Mouse (Mus musculus) heart, adult 18-20 months (tissue): Measurements from ENCODE around the gene Rspry1. TPM values are rescaled to one million over a fixed set of nuclear protein-coding genes. Genes with fewer than 3 reads are reported as not detected.

Experiments used
- DNase-seq, 2 experiments: peaks; one replicate each; pipeline ENCODE4 v3.0.0; 2021 to 2022; ENCODE audit warnings: mixed read lengths in 1 of 2
- total RNA-seq, 2 experiments: library from RNA; stranded (reverse); gene quantifications; 2 replicates each; pipeline ENCODE4 v1.2.3; 2021

The Rspry1 gene
- total RNA-seq, 2 experiments from 2014 or later: 10.9 to 11.7 TPM

DNA sequence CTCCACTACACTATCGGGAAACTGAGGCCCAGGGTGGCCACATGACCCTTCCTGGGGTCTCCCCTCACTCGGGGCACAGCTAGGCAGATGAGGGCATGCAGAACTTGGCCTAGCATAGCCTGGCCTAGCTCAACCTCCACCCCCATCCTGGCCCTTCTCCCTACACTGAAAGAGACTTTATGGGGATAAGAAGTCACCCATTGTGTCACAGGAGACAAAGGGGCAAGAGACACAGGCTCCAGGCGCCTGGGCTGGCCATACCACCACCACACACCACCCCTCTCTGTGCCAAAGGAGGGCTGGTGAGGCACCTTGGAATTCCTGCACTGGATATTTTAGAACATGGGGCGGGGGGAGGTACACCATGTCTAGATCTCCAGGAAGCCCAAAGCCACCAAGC lies 82.5 kb downstream of the Rspry1 start:
- DNase-seq: no peak

DNA sequence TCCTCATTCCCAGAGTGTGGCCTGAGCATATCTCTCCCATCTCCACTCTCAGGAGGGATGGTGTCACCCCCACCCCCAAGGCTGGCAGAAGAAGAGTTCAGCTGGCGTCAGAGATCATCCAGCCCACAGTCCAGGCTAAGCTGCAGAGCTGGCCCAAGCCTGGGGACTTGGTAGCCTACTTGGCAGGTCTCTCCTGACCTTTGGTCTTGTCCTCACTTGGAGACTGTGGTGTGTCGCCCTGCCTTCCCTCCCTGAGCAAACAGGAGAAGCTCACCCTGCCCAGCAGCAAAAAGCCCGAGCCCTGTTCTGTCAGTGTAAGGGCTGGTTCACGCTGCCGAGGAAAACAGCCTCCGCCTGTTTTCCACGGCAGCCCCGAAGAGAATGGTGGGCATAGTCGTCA lies 84.2 kb downstream of the Rspry1 start:
- peak in 1 of 2 experiments; percentile 38 for DNase-seq

DNA sequence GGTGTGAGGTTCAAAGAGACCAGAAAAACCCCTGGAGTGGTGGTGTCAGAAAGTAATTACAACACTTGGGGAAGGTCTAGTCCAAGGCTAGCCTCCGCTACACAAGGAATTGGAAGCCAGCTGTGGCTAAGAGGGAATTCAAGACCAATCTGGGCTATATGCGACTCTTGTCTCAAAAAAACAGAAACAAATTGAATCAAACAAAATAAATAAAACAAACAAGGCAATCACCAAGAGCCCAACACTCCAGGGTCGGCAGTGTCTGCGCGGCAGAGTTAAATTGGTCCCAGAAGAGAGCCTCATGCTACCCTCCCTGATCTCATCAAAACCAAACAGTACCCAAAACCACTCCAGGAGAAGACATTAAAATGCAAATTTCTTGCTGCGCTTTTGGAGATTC lies 93.0 kb downstream of the Rspry1 start:
- no peak for DNase-seq

DNA sequence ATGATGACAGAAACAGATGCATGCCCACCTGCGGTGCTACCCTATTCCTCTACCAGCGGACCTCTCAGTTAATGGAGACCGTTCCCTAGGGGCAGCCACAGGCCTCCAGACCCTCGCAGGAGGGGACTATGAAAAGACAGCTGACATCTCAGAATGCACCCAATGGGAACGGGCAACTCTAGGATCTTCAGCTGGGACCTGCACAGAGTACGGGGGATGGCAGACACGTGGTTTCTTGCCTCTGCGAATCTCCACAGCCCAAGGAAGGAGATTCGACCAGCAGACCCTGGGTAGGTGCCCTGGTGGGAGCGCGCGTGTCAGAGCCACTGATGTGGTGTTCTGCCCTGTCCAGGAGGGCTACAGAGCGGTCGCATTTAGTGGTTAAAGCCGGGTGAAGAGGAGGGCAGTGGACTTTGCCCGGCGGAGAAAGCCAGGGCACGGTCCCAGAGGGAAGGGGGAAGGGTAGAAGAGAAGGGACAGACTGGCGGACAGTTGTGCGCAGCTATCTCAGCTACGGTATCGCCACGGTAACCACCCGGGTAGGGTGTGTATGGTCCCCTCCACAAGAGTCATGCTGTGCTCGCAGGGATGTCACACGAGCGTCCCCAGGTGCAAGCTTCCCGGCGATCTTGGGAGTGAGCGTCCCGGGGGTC lies 93.7 kb downstream of the Rspry1 start:
- no peak for DNase-seq

- no peak for DNase-seq
Observed at GRCm38 (mm10) chr8:94695994-94696384, 94.3 kb downstream of the Rspry1 start, which contains the start of gene Pllp. Gene Pllp (minus strand): TSS chr8:94696278.

DNA sequence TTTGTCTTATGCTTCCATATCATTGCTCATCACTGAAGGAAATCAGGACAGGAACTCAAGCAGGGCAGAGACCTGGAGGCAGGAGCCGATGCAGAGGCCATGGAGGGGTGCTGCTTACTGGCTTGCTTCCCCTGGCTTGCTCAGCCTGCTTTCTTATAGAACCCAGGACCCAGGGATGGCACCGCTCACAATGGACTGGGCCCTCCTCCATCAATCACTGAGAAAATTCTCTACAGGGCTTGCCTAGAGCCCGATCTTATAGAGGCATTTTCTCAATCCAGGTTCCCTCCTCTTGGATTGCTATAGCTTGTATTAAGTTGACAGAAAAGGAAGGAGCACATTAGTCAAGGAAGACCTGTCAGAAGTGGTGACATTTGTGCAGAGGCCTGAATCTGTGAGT lies 94.8 kb downstream of the Rspry1 start:
- no peak for DNase-seq

- DNase-seq: no peak
Observed at GRCm38 (mm10) chr8:94697956-94698355, 96.2 kb downstream of the Rspry1 start.

- DNase-seq: no peak
Observed at GRCm38 (mm10) chr8:94699366-94699765, 97.6 kb downstream of the Rspry1 start.

- DNase-seq: no peak
Observed at GRCm38 (mm10) chr8:94700421-94700935, 98.7 kb downstream of the Rspry1 start.

GRCm38 (mm10) chr8:94702156-94702555 lies 100.4 kb downstream of the Rspry1 start:
- no peak for DNase-seq

DNA sequence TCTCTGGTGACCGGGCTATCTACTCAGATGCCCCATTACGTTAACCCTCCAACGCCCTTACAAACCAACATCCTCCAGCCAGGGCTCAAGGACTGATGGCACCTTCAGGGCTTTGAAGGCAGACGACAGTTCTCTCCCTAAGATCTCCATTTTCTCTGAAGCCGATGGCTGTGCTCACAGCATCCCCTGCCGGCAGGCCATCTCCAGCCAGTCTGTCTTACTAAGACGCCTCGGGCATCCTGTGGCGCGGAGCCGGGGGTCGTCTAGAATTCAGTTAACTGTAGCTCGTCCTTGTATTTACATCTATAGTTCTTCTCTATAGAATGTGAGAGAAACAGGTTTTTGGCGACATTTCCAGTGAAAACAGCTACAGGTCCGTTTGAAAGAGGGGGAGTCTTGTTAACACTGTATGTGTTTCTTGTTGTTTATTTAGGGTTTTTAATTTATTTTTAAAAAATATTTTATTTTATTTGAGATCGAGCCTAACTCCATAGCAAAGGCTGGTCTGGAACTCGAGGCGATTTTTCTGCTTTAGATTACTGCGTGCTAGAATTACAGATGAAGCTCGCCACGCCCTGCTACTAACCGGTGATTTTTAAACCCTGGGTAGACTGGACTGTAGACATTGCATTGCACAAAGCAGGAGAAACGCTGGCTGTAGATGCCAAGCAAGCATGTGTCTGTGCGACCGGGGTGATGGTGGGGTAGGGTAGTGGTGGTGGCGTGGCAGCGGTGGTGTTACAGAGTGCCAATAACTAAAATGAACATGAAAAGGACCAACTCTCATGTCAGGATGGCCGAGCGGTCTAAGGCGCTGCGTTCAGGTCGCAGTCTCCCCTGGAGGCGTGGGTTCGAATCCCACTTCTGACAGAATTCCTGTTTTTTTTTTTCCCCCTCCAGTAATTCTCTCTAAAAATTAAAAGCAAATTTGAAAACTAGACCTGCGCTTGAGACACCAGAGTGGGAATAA lies 101.4 kb downstream of the Rspry1 start:
- DNase-seq: peak; percentile 88 to 89

DNA sequence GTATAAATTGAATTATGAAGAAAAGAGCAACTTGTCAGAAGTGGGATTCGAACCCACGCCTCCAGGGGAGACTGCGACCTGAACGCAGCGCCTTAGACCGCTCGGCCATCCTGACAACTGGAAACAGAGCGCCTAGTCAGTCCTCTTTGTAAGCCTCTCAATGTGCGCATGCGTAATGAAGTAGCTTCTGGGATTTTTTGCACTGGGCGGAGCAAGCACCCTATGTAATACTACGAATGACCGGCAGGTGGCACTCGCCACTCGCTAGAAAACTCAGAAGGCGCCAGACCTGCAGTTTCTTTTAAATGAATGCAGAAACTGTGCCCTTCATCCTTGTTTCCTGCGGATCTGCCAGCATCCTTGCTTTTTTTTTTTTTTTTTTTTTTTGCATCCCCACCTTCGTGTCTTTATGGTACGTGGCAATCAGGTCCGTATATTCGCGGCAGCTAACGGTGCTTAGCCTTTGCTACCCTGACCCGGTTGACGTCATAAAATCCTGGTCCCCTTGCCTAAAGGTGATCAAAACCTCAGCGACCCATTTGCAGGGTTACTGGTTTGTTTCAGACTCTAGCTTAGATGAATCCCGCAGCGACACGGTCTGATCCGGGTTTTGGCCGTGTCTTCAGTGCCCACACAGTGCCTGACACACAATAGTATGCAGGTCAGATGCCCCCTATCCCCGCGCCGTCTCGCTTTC lies 102.4 kb downstream of the Rspry1 start:
- peak; percentile 95 to 99 for DNase-seq

- DNase-seq: no peak
Observed at GRCm38 (mm10) chr8:94704669-94704984, 102.9 kb downstream of the Rspry1 start.

- no peak for DNase-seq
Observed at GRCm38 (mm10) chr8:94705581-94706245, 104.0 kb downstream of the Rspry1 start.

GRCm38 (mm10) chr8:94706732-94707395 lies 105.1 kb downstream of the Rspry1 start:
- DNase-seq: peak; percentile 69 to 78

Other genes starting within 250 kb of the Rspry1 start
- gene Herpud1, start 215.5 kb upstream of the Rspry1 start, total RNA-seq: 100 to 1,000 TPM; 204 to 275 TPM
- 1 to 10 TPM; 4.0 to 8.8 TPM for gene Nlrc5, start 167.6 kb upstream of the Rspry1 start, total RNA-seq
- 1 to 10 TPM; 3.8 to 3.9 TPM for gene Cpne2, start 68.9 kb upstream of the Rspry1 start, total RNA-seq
- 10 to 100 TPM; 19.7 to 22.0 TPM for gene Fam192a, start 60 bp downstream of the Rspry1 start, total RNA-seq
- 10 to 100 TPM; 91.1 to 97.5 TPM for gene Arl2bp, start 64.7 kb downstream of the Rspry1 start, total RNA-seq
- under 1 TPM; 0.69 to 0.87 TPM for gene Pllp, start 94.3 kb downstream of the Rspry1 start, total RNA-seq
- gene Ccl22, start 143.7 kb downstream of the Rspry1 start, total RNA-seq: 1 to 10 TPM in 1 of 2 experiments, not detected in 1; 1.3 TPM
- gene Cx3cl1, start 170.1 kb downstream of the Rspry1 start, total RNA-seq: 1 to 10 TPM; 5.7 to 6.1 TPM
- 1 to 10 TPM in 1 of 2 experiments, not detected in 1; 1.5 TPM for gene Ccl17, start 208.5 kb downstream of the Rspry1 start, total RNA-seq
- 100 to 1,000 TPM; 627 to 660 TPM for gene Coq9, start 236.4 kb downstream of the Rspry1 start, total RNA-seq
- gene Ciapin1, start 236.4 kb downstream of the Rspry1 start, total RNA-seq: 10 to 100 TPM; 66.6 to 74.8 TPM